Mouse (Mus musculus) lung, adult 18-20 months (tissue): ENCODE measurements at regions not wholly inside any gene's neighbourhood (a gene's known extent, or its start where the extent isn't known, plus 50 kb on each side); places are given as distances from the start of the nearest gene placed in this dataset.

Experiments
- DNase-seq, 2 experiments: peaks; one replicate each; pipeline ENCODE4 v3.0.0; 2022; ENCODE audit warnings: mixed read lengths in 2 of 2

- peak in 1 of 2 experiments; percentile 26 for DNase-seq
Measured at GRCm38 (mm10) chr12:35712671-35713070, 177.8 kb upstream of the Ahr start.

- DNase-seq = no peak
Measured at GRCm38 (mm10) chr12:35711549-35712070, 176.8 kb upstream of the Ahr start.

- DNase-seq = no peak
Measured at GRCm38 (mm10) chr12:35710323-35710722, 175.5 kb upstream of the Ahr start.

- no peak for DNase-seq
Measured at GRCm38 (mm10) chr12:35703479-35703878, 168.6 kb upstream of the Ahr start.

GRCm38 (mm10) chr12:35702674-35703073 lies 167.8 kb upstream of the Ahr start:
- no peak for DNase-seq

- no peak for DNase-seq
Measured at GRCm38 (mm10) chr12:35694253-35694652, 159.4 kb upstream of the Ahr start.

- DNase-seq = no peak
Measured at GRCm38 (mm10) chr12:35690914-35691313, 156.1 kb upstream of the Ahr start.

GRCm38 (mm10) chr12:35686231-35686630 lies 151.4 kb upstream of the Ahr start:
- DNase-seq = no peak

GRCm38 (mm10) chr12:35685189-35685588 lies 150.4 kb upstream of the Ahr start:
- DNase-seq = peak; percentile 37 to 66

GRCm38 (mm10) chr12:35681864-35682449 lies 147.1 kb upstream of the Ahr start:
- DNase-seq = no peak

GRCm38 (mm10) chr12:35679903-35680302 lies 145.1 kb upstream of the Ahr start:
- no peak for DNase-seq

- no peak for DNase-seq
Measured at GRCm38 (mm10) chr12:35679025-35679424, 144.2 kb upstream of the Ahr start.

GRCm38 (mm10) chr12:35674487-35674886 lies 139.6 kb upstream of the Ahr start:
- DNase-seq = peak; percentile 57 to 73

- DNase-seq = no peak
Measured at GRCm38 (mm10) chr12:35670980-35671379, 136.1 kb upstream of the Ahr start.

GRCm38 (mm10) chr12:35668716-35669115 lies 133.9 kb upstream of the Ahr start:
- DNase-seq = no peak

- DNase-seq = no peak
Measured at GRCm38 (mm10) chr12:35667705-35668104, 132.9 kb upstream of the Ahr start.

- DNase-seq = no peak
Measured at GRCm38 (mm10) chr12:35667218-35667617, 132.4 kb upstream of the Ahr start.

GRCm38 (mm10) chr12:35666062-35666461 lies 131.2 kb upstream of the Ahr start:
- DNase-seq = no peak

GRCm38 (mm10) chr12:35663062-35663461 lies 128.2 kb upstream of the Ahr start:
- DNase-seq = no peak

- no peak for DNase-seq
Measured at GRCm38 (mm10) chr12:35656563-35656962, 121.7 kb upstream of the Ahr start.

- no peak for DNase-seq
Measured at GRCm38 (mm10) chr12:35649772-35650171, 114.9 kb upstream of the Ahr start.

- no peak for DNase-seq
Measured at GRCm38 (mm10) chr12:35642473-35642872, 107.6 kb upstream of the Ahr start.

GRCm38 (mm10) chr12:35641741-35642140 lies 106.9 kb upstream of the Ahr start:
- no peak for DNase-seq

- DNase-seq = no peak
Measured at GRCm38 (mm10) chr12:35640911-35641345, 106.1 kb upstream of the Ahr start.

GRCm38 (mm10) chr12:35623484-35623883 lies 88.6 kb upstream of the Ahr start:
- no peak for DNase-seq
